Mouse (Mus musculus) left cerebral cortex, postnatal 10 days (tissue): ENCODE data around the gene Hsf2. TPM values are rescaled to one million over a fixed set of nuclear protein-coding genes. Genes with fewer than 3 reads are reported as not detected.
"Not testable (repeated sequence)": the region's sequence is repeated elsewhere in the genome, so short reads cannot be mapped to it uniquely, and the experiment has no call there.

Experiments
- DNase-seq, 2 experiments: peaks; one replicate each; pipeline ENCODE4 v3.0.0; 2021 to 2022; ENCODE audit warnings: low spot score in 2 of 2, mixed read lengths in 1 of 2; ENCODE audit errors: extremely low spot score in 1 of 2
- intact Hi-C: fragments of 180-260 bp; cut with DNase I; formaldehyde crosslinking; loops from one replicate; pipeline ENCODE4 v1.15.1; 2025
- total RNA-seq, 2 experiments: library from RNA; stranded (reverse); gene quantifications; 2 replicates each; pipeline ENCODE4 v1.2.3; 2021

Gene Hsf2
- total RNA-seq, 2 experiments from 2014 or later: 35.4 to 36.2 TPM

- peak in 1 of 2 experiments; percentile 28 for DNase-seq
- intact Hi-C loops: loop anchor here (10.0 kb wide), 2 partner anchors 780 to 970 kb away; no protein-coding TSS in a partner anchor
Measured at GRCm38 (mm10) chr10:57515278-57515677, 29.1 kb downstream of the Hsf2 start.

DNA sequence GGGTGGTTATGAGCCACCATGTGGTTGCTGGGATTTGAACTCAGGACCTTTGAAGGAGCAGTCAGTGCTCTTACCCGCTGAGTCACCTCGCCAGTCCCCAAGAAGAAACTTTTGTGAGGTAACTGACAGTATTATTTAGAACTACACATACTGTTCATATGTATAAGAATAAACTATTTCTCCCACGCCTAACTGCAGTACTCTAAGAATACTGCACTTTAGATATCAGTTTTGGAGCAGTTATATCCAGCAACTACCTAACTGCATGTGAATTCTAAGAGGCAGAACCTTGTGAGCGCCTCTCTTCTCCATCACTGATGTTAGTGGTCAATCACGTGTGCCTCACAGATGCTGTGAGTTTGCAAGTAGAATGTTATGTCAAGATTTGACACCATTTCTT lies 40.3 kb downstream of the Hsf2 start:
- DNase-seq: no peak
- intact Hi-C loops: no loop called here

DNA sequence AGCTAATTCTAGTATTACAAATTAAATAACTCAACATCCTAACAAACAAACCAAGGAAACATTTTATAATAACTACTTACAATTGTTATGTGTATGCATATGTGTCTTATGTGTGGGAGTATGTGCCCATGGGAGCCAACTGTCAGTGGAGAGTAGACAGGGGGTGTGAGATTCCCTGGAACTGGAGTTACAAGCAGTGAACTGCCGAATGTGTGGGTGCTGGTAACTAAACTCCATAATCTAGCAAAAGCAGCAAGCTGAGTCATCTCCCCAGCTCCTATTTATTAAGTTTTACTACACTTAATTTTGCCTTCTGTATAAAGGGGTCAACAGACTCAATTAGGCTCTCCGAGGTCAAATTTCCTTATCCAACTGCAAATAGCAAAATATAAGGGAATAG lies 44.9 kb downstream of the Hsf2 start:
- no peak for DNase-seq
- intact Hi-C loops: loop anchor here (5.0 to 10.0 kb wide), 2 partner anchors 44 to 214 kb away; partner anchors contain the start of gene Hsf2

DNA sequence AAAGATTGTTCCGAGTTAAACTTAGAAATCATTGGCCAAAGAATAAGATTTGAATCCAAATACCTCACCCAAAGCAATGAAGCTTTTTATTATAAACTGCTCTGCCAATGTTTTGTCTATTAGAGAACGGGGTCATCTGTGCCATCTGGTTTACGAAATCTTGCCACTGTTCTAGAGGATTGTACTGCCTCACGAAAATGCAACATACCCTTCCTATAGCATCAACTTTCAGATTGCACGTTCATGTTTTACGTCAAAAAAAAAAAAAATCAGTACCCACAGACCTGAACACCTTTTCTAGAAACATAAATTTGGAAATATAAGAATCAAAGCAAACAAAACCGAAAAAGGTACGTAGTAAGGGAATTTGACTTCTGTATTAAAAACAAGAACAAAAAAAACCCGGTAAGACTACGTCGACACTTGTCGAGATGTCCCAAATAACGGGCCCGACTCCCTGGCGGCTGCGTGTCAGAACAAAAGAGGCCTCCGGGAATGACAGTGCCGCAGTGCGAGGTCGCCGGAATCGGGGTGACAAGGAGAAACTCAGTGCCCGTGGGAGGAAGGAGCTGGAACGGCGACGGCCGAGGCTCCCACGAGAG lies 45.5 kb downstream of the Hsf2 start:
- intact Hi-C loops: loop anchor here (5.0 to 10.0 kb wide), 2 partner anchors 44 to 213 kb away; partner anchors contain the start of gene Hsf2
- no peak for DNase-seq

- peak; percentile 95 to 98 for DNase-seq
- intact Hi-C loops: loop anchor here (5.0 to 10.0 kb wide), 2 partner anchors 45 to 212 kb away; partner anchors contain the start of gene Hsf2
Measured at GRCm38 (mm10) chr10:57532218-57533101, 46.3 kb downstream of the Hsf2 start, which contains the start of gene Serinc1. Gene Serinc1 (minus strand): TSS chr10:57532530.

- intact Hi-C loops: not testable (repeated sequence)
Measured at GRCm38 (mm10) chr10:57543890-57544289, 57.7 kb downstream of the Hsf2 start.

GRCm38 (mm10) chr10:57549631-57550030 lies 63.4 kb downstream of the Hsf2 start:
- intact Hi-C loops: no loop called here
- no peak for DNase-seq

More at GRCm38 (mm10) chr10:57543890-57544289, 57.7 kb downstream of the Hsf2 start:
- DNase-seq: not testable (repeated sequence)

DNA sequence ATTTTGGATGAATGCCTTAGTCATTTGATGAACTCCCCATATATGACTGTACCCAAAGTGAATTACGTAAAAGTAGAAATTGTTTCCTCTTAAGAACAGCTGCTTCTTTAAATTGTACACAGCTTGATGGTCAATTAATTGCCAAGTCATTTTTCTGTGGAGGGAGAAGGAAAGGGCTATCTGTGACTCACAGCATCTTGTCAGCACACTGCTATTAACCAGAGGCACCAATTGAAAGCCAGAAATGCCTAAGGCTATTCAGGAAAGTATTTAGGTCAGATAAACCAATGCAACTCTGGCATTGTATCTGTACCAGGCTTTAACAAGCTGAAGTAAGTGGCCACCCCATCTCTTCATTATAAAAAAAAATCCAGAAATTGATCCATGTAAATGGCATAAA lies 67.5 kb downstream of the Hsf2 start:
- DNase-seq: no peak
- intact Hi-C loops: no loop called here

DNA sequence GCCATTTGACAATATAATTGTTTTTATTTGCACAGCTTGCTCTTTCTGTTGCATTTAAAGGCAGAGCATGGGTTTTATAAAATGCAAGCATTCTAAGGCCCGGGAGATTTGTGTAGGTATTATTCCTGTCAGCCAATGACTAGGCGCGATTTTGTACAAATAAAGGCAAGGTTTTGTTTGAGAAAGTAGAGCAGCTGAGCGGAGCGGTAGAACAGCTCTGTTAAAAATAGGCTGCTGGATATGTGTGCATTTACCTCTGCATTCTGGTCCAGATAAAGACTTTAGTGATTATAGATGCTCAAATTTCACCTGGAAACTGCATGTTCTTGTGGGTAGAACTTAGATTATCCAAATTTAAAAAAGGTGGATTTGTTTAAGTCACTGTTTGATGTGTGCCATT lies 71.4 kb downstream of the Hsf2 start:
- intact Hi-C loops: no loop called here

More for the DNA sequence above, 71.4 kb downstream of the Hsf2 start:
- DNase-seq: no peak

Other genes with a start within 250 kb of the Hsf2 start
- 100 to 1,000 TPM; 926 to 943 TPM for gene Serinc1, start 46.1 kb downstream of the Hsf2 start, total RNA-seq
- 10 to 100 TPM; 10.9 to 11.3 TPM for gene Pkib, start 145.6 kb downstream of the Hsf2 start, total RNA-seq